Mouse (Mus musculus): Measurements from ENCODE around the gene Ttc33. TPM values are rescaled to one million over a fixed set of nuclear protein-coding genes. Genes with fewer than 3 reads are reported as not detected.

Ttc33 gene
- polyA plus RNA-seq, 1 experiment from 2014 or later: 32.4 TPM

GRCm38 (mm10) chr15:5145196-5145945 is 40.0 kb upstream of the Ttc33 start:
- Histone ChIP-seq H3K9me3 (replicated peaks) (no peaks in the 10 kb centered on the region), H3K36me3 (0 out of 2 replicates have a peak, but pooled peaks cover 3% of the 10 kb centered on the region), H3K27ac (ENCODE audit: poor library complexity, severe bottlenecking) (no peak overlapping the region), H3K4me1 (replicated peaks) (peaks cover 22% of the 10 kb centered on the region), H3K9ac (peak overlapping the region; percentile 60), H3K4me3 (peak overlapping the region; percentile 95), H3K27me3 (replicated peaks) (no peaks in the 10 kb centered on the region), H3K4me2 (peak overlapping the region; percentile 86)
- ATAC-seq (ENCODE audit: insufficient number of reproducible peaks, low FRiP score): no peak
- 30% methylated on average over 9 of the region's 9 CpGs for WGBS

DNA sequence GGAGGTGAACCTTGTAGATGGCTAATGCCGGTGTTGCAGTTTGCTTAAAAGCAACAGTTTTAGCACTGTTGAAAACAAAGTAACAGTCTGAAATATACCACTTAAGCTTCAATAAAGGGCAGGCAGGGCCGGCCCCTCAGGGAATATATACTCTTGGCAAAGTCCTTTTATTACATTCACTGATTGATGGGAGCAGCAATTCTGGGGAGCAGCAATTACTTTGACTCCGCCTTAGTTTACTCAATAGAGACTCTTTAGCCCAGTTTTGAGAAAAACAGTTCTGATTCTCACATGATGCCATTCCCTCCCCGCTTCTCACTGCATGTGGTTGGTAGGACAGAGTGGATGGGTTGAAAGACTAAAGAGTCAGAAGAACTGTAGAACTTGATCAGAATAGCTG is 36.1 kb upstream of the Ttc33 start:
- Histone ChIP-seq H3K9me3 (replicated peaks) (no peaks in the 10 kb centered on the region), H3K4me3 (no peak overlapping the region), H3K27ac (ENCODE audit: poor library complexity, severe bottlenecking) (no peak overlapping the region), H3K4me2 (no peak overlapping the region), H3K27me3 (replicated peaks) (no peaks in the 10 kb centered on the region), H3K36me3 (0 out of 2 replicates have a peak, but pooled peaks cover 3% of the 10 kb centered on the region), H3K4me1 (replicated peaks) (peaks cover 25% of the 10 kb centered on the region), H3K9ac (no peak overlapping the region)
- 88% methylated on average over 4 of the region's 4 CpGs for WGBS
- ATAC-seq (ENCODE audit: insufficient number of reproducible peaks, low FRiP score): no peak

GRCm38 (mm10) chr15:5152171-5152570 is 33.2 kb upstream of the Ttc33 start:
- H3K9me3 ChIP-seq (replicated peaks): no peaks in the 10 kb centered on the region
- H3K36me3 ChIP-seq: no peaks in the 10 kb centered on the region
- H3K9ac ChIP-seq: no peak overlapping the region
- H3K4me3 ChIP-seq: no peak overlapping the region
- WGBS: 89% methylated on average over 6 of the region's 6 CpGs
- no peak overlapping the region for H3K27ac ChIP-seq (ENCODE audit: poor library complexity, severe bottlenecking)
- H3K4me2 ChIP-seq: no peak overlapping the region
- no peaks in the 10 kb centered on the region for H3K27me3 ChIP-seq (replicated peaks)
- no peak for ATAC-seq (ENCODE audit: insufficient number of reproducible peaks, low FRiP score)
- peaks cover 33% of the 10 kb centered on the region for H3K4me1 ChIP-seq (replicated peaks)

DNA sequence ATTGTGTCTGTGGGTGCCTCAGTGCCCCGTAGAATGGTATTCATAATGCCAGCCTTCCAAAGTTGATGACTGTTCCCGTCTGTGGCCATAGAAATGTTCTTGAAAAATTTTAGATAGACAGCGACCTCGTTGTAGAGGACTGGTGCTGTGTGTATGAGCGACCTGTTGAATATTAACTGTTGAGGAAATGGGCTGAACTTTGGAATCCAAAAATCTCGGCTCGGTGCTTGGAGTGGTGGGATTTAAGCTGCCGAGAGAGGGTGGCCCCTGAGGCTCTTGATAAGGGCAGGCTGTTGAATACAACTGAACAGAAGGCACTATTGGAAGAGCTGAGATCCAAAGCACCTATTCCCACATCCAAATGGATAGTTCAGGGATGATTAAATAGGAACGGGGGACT is 30.7 kb upstream of the Ttc33 start:
- no peak for ATAC-seq (ENCODE audit: insufficient number of reproducible peaks, low FRiP score)
- Histone ChIP-seq H3K36me3 (no peaks in the 10 kb centered on the region), H3K4me3 (no peak overlapping the region), H3K27me3 (replicated peaks) (no peaks in the 10 kb centered on the region), H3K9ac (no peak overlapping the region), H3K9me3 (replicated peaks) (no peaks in the 10 kb centered on the region), H3K27ac (ENCODE audit: poor library complexity, severe bottlenecking) (no peak overlapping the region), H3K4me2 (no peak overlapping the region), H3K4me1 (replicated peaks) (peaks cover 31% of the 10 kb centered on the region)
- 57% methylated on average over 9 of the region's 9 CpGs for WGBS

DNA sequence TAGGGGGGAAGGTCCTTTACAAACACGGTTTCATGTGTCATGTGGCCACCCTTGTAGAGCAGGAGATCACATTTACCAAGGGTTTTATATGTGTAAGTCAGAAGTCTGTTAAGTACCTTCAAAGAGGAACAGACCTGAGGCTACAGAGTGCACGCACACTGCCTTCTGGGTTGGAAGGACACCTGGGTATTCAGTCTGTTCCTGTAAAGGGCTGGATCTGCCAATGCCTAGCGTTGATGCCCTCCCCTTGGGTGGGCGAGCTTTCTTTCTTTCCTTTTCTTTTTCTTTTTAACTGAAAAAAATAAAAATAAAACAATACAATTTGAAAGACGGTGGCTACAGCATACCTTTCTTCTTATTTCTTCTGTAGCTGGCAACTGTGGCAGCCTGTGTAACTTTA is 30.2 kb upstream of the Ttc33 start:
- Histone ChIP-seq H3K4me2 (no peak overlapping the region), H3K27me3 (replicated peaks) (no peaks in the 10 kb centered on the region), H3K4me3 (no peak overlapping the region), H3K36me3 (no peaks in the 10 kb centered on the region), H3K4me1 (replicated peaks) (peaks cover 30% of the 10 kb centered on the region), H3K27ac (ENCODE audit: poor library complexity, severe bottlenecking) (no peak overlapping the region), H3K9me3 (replicated peaks) (no peaks in the 10 kb centered on the region), H3K9ac (no peak overlapping the region)
- no peak for ATAC-seq (ENCODE audit: insufficient number of reproducible peaks, low FRiP score)
- WGBS: 81% methylated on average over 5 of the region's 5 CpGs

GRCm38 (mm10) chr15:5156355-5156754 is 29.0 kb upstream of the Ttc33 start:
- H3K9ac ChIP-seq: no peak overlapping the region
- H3K27ac ChIP-seq (ENCODE audit: poor library complexity, severe bottlenecking): no peak overlapping the region
- H3K9me3 ChIP-seq (replicated peaks): no peaks in the 10 kb centered on the region
- H3K4me2 ChIP-seq: no peak overlapping the region
- H3K36me3 ChIP-seq: peaks cover 8% of the 10 kb centered on the region
- no peak overlapping the region for H3K4me3 ChIP-seq
- H3K4me1 ChIP-seq (replicated peaks): peaks cover 30% of the 10 kb centered on the region
- WGBS: 92% methylated on average over 4 of the region's 4 CpGs
- no peak for ATAC-seq (ENCODE audit: insufficient number of reproducible peaks, low FRiP score)
- H3K27me3 ChIP-seq (replicated peaks): no peaks in the 10 kb centered on the region

DNA sequence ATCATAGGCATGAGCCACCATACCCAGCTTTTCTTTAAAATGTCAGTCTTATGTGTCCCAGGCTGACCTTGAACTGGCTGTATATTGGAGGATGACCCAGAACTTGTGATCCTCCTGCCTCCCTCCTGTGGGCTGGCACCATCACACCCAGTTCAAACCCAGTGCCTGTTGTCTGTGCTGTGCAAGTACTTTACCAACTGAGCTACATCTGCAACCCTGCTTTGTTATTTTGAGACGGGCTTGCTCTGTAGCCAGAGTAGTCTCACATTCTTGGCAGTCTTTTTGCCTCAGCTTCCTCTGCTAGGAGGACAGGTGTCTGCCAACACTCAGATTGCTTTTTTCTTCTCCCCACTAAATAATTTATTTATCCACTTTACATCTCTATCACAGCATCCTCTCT is 27.9 kb upstream of the Ttc33 start:
- Histone ChIP-seq H3K27me3 (replicated peaks) (no peaks in the 10 kb centered on the region), H3K36me3 (peaks cover 14% of the 10 kb centered on the region), H3K4me2 (no peak overlapping the region), H3K9ac (no peak overlapping the region), H3K4me1 (replicated peaks) (peaks cover 30% of the 10 kb centered on the region), H3K27ac (ENCODE audit: poor library complexity, severe bottlenecking) (no peak overlapping the region), H3K4me3 (no peak overlapping the region), H3K9me3 (replicated peaks) (no peaks in the 10 kb centered on the region)
- WGBS: 30% methylated on average over 1 of the region's 1 CpGs
- no peak for ATAC-seq (ENCODE audit: insufficient number of reproducible peaks, low FRiP score)

DNA sequence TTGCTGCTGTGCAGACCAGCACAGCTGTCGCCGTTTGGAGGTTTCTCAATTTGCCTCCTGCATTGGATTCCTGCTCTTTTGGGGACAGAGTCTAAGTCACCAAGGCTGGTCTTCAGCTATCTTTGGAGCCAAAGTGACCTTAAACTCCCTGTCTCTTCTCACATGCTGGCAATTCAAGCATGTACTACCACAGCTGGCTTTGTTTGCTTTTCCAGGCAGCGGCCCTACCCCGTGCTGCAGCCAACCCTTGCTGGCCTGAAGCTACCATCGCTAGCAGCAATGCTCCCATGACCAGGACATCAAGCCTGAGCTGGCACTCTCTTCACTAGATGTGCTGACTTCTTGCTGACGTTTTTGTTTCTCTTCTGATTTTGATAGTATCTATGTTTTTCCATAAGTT is 26.5 kb upstream of the Ttc33 start:
- ATAC-seq (ENCODE audit: insufficient number of reproducible peaks, low FRiP score): no peak
- H3K4me3 ChIP-seq: no peak overlapping the region
- H3K9me3 ChIP-seq (replicated peaks): no peaks in the 10 kb centered on the region
- no peak overlapping the region for H3K27ac ChIP-seq (ENCODE audit: poor library complexity, severe bottlenecking)
- peaks cover 25% of the 10 kb centered on the region for H3K36me3 ChIP-seq
- H3K4me2 ChIP-seq: no peak overlapping the region
- no peaks in the 10 kb centered on the region for H3K27me3 ChIP-seq (replicated peaks)
- 61% methylated on average over 6 of the region's 6 CpGs for WGBS
- H3K4me1 ChIP-seq (replicated peaks): peaks cover 30% of the 10 kb centered on the region
- H3K9ac ChIP-seq: no peak overlapping the region

DNA sequence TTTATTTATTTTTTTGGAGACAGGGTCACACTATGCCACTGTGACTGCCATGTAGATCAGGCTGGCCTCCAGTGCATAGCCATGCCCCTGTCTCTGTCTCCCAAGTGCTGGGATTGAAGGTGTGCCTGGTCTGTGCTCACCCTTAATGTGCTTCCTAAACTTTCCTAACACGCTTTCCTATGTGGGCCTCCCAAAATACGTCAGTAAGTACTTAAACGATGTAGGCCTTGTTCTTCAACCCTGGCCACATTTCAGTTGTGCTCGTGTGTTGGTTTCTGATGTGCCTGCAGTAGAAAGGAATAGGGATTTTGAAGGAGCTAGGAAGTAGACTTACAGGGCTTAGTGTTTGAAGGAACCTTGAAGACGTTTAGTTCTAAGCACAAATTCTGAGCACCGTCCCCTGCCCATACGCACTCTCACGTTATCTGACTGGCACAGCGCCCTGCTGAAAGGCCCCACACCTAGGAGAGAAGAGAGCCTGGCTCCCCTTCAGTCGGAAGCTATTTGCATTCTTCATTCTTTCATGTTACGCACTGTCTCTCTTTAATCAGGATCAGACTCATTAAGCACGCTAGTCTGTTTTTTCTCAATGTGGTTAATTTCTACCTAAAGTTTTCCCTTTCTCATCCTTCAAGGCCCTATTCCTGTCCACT is 20.1 kb upstream of the Ttc33 start:
- H3K9me3 ChIP-seq (replicated peaks): no peaks in the 10 kb centered on the region
- no peaks in the 10 kb centered on the region for H3K27me3 ChIP-seq (replicated peaks)
- WGBS: 81% methylated on average over 12 of the region's 12 CpGs
- H3K9ac ChIP-seq: no peak overlapping the region
- no peaks in the 10 kb centered on the region for H3K4me1 ChIP-seq (replicated peaks)
- no peak overlapping the region for H3K27ac ChIP-seq (ENCODE audit: poor library complexity, severe bottlenecking)
- no peak overlapping the region for H3K4me3 ChIP-seq
- no peak overlapping the region for H3K4me2 ChIP-seq
- H3K36me3 ChIP-seq: peaks cover 64% of the 10 kb centered on the region
- no peak for ATAC-seq (ENCODE audit: insufficient number of reproducible peaks, low FRiP score)

GRCm38 (mm10) chr15:5173217-5173820 is 12.0 kb upstream of the Ttc33 start:
- ATAC-seq (ENCODE audit: insufficient number of reproducible peaks, low FRiP score): no peak
- 90% methylated on average over 12 of the region's 12 CpGs for WGBS
- Histone ChIP-seq H3K27me3 (replicated peaks) (no peaks in the 10 kb centered on the region), H3K4me2 (no peak overlapping the region), H3K4me3 (no peak overlapping the region), H3K9ac (no peak overlapping the region), H3K36me3 (peaks cover 79% of the 10 kb centered on the region), H3K27ac (ENCODE audit: poor library complexity, severe bottlenecking) (no peak overlapping the region), H3K9me3 (replicated peaks) (no peaks in the 10 kb centered on the region), H3K4me1 (replicated peaks) (no peaks in the 10 kb centered on the region)

DNA sequence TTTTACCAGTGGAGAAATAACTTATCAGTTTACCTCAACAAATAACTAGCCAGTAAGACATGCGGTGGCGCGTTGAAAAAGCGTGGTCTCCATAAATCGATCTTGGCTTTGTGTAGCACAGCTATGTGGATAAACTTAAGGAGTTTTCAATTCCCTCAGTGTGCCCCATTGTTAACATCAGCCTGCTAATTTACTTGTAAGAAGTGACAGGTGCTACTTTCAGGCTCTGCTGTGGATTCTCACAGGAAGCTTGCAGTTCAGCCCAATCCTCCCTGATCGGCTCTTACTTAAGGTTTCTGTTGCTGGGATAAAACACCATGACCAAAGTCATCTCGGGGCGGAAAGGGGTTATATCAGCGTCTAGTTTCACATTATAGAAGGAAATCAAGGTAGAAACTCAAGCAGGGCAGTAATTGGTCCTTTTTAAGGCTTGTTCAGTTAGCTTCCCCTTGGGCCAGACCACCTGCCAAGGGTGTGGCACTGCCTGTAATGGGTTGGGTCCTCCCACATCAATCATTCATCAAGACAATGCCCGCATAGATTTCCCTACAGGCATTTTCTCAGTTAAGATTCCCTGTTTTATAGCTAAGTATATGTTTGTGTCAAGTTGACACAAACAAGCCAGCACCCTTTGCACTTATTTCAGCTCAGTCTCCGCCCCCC is 526 bp upstream of the Ttc33 start:
- peaks cover 24% of the 10 kb centered on the region for H3K4me1 ChIP-seq (replicated peaks)
- H3K36me3 ChIP-seq: peaks cover 17% of the 10 kb centered on the region
- peak overlapping the region; percentile 63 for H3K27ac ChIP-seq (ENCODE audit: poor library complexity, severe bottlenecking)
- no peaks in the 10 kb centered on the region for H3K27me3 ChIP-seq (replicated peaks)
- ATAC-seq (ENCODE audit: insufficient number of reproducible peaks, low FRiP score): peak; percentile 20; the same call in 1 of the 2 replicates
- peak overlapping the region; percentile 87 for H3K4me3 ChIP-seq
- H3K4me2 ChIP-seq: peak overlapping the region; percentile 86
- WGBS: 43% methylated on average over 11 of the region's 11 CpGs
- peak overlapping the region; percentile 83 for H3K9ac ChIP-seq
- no peaks in the 10 kb centered on the region for H3K9me3 ChIP-seq (replicated peaks)

Data from heart, embryonic 12.5 days (tissue).